Mouse (Mus musculus): ENCODE measurements at regions not wholly inside any gene's neighbourhood (a gene's known extent, or its start where the extent isn't known, plus 50 kb on each side); places are given as distances from the start of the nearest gene placed in this dataset.
"Not testable (repeated sequence)": the region's sequence is repeated elsewhere in the genome, so short reads cannot be mapped to it uniquely, and the experiment has no call there.

DNA sequence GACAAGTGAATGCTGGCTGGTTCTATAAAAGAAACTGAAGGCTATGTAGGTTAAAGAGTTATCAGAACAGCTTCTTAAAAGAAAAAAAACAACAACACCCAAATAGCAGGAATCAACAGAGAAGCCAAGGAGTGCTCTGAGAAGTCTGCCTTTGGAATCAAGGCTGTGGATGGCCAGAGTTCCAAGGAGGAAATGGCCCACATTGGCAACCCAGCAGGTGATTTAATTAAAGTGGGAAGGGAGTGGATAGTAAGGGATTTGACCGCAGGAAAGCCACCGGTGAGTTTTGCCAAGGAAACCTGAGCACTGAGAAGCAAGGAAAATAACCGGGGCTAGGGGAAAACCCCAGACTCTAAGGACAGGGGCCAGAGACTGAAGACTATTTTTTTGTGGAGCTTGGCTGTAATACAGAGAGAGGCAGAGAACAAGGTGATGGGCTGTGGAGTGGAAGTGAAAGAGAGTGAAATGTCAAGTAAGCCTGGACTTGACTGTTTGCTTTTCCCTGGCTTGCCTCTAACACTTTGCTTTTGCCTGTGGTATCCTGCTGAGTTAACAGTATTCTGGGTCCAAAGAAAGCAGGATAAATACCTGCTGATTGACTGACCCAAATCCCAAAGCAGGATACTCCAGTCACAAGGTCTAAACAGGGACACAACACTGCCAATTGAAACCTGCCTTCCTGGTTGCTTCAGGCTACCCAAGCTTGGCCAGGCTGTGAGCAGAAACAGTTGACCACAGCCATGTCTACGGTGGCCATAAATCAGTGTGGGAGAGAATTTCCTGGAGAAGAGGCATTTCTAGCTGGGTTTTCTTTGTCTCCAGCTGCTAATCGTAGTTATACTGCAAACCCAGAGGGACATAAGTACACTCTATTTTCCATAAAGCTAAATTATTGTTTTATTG lies 125.9 kb downstream of the Arrdc3 start:
- DNase-seq (ENCODE audit: low spot score) = no peak

DNA sequence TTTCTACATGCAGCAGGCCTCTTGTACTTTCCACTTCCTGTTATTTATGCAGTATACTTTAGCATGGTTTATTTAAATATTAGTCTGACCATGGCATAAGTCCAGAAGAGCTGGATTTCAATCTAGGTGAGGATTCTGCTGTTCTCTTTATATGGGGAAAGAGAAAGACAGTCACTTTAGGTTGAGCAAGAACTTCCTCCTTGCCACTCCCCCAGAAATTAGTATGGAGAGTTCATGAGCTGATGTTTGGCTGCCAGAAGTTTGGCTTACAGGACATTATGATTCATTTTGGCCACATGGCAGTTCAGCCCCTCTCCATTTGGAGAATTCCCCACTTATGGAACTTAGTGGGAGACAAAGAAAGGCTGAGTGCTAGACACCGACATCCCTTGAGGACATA lies 130.8 kb downstream of the Arrdc3 start:
- DNase-seq (ENCODE audit: low spot score) = no peak

DNA sequence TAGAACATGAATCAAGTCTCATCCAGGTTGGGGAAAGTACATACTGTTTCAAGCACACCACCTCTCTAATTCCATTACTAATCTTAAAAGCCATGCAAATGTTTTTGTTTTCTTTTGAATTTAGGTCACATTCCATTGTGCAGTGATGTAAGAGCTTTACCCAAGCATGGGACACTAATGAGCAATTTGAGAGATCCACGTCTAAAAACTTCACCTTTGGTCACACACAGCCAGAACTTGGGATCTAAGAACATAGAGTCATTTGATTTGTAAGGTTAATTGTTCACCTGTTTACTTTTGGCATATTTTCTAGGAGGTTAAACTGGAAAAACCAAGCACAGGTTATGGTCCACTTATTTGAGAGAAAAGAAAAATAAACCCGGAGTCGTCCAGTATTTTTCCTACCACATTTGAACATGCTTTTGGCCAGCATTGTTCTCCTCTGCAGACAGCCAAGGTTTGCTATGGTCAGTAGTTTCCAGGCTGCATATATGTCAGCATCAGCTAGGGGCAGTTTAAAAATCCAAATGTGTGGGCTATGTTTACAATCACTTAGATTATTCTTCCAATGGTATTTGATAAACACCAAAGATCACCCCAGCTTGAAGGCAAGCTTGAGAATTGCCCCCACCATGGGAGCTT lies 137.0 kb downstream of the Arrdc3 start:
- DNase-seq (ENCODE audit: low spot score) = no peak

- DNase-seq (ENCODE audit: low spot score) = no peak
Observed at GRCm38 (mm10) chr13:81020811-81021210, 137.6 kb downstream of the Arrdc3 start.

GRCm38 (mm10) chr13:81022410-81022809 lies 139.2 kb downstream of the Arrdc3 start:
- DNase-seq (ENCODE audit: low spot score) = no peak

- not testable (repeated sequence) for DNase-seq (ENCODE audit: low spot score)
Observed at GRCm38 (mm10) chr13:81025241-81025760, 142.1 kb downstream of the Arrdc3 start.

DNA sequence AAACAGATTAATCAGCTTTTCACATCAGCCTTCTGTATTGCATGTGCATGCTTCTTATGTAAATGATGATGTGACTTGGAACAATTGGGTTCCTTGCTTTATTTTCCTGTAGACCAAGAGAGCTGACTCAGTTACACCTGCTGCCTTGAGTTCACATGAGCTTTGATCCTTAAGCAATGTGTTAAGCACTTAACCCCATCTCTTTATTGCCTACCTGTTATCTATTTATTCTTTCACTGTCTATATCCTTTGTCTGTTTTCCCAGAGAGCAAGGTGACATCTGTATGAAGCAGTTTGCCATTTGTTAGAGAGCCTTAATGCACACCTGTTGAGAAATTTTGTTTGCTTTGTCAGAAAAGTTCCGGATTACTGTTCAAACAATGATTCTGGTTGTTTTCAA lies 154.1 kb downstream of the Arrdc3 start:
- no peak for DNase-seq (ENCODE audit: low spot score)

- DNase-seq (ENCODE audit: low spot score) = no peak
Observed at GRCm38 (mm10) chr13:81038736-81039135, 155.6 kb downstream of the Arrdc3 start.

- no peak for DNase-seq (ENCODE audit: low spot score)
Observed at GRCm38 (mm10) chr13:81040494-81040893, 157.3 kb downstream of the Arrdc3 start.

- no peak for DNase-seq (ENCODE audit: low spot score)
Observed at GRCm38 (mm10) chr13:81041646-81042045, 158.5 kb downstream of the Arrdc3 start.

Measured in T-cell, adult 2 months (primary cell).